Mouse (Mus musculus) neural tube, embryonic 13.5 days (tissue): ENCODE results near the gene Asic2. TPM values are rescaled to one million over a fixed set of nuclear protein-coding genes. Genes with fewer than 3 reads are reported as not detected.

Experiments
- ATAC-seq: fragments of 200-750 bp; cut with Nextera tagmentation; 2 replicates; pipeline ENCODE4 v1.8.0; 2017; ENCODE audit warnings: low read depth, mild to moderate bottlenecking, moderate TSS enrichment, moderate library complexity
- H3K27ac ChIP-seq: fragments of 300-500 bp; sonication (generic); replicated peaks from 2 replicates; pipeline ENCODE4 v1.5.1; 2015; ENCODE audit warnings: moderate library complexity, mild to moderate bottlenecking, inconsistent platforms
- H3K27me3 ChIP-seq: fragments of 300-500 bp; sonication (generic); 2 replicates; pipeline ENCODE4 v1.6.1; 2015; ENCODE audit warnings: mild to moderate bottlenecking, inconsistent platforms
- H3K36me3 ChIP-seq: fragments of 300-500 bp; sonication (generic); 2 replicates; pipeline ENCODE4 v1.6.1; 2015; ENCODE audit warnings: mild to moderate bottlenecking, inconsistent platforms
- H3K4me1 ChIP-seq: fragments of 300-500 bp; sonication (generic); replicated peaks from 2 replicates; pipeline ENCODE4 v1.6.1; 2015; ENCODE audit warnings: inconsistent platforms
- H3K4me2 ChIP-seq: fragments of 300-500 bp; sonication (generic); 2 replicates; pipeline ENCODE4 v1.6.1; 2015; ENCODE audit warnings: inconsistent platforms, mild to moderate bottlenecking, moderate library complexity
- H3K4me3 ChIP-seq: fragments of 300-500 bp; sonication (generic); 2 replicates; pipeline ENCODE4 v1.5.1; 2015; ENCODE audit warnings: mild to moderate bottlenecking, inconsistent platforms
- H3K9ac ChIP-seq: fragments of 300-500 bp; sonication (generic); 2 replicates; pipeline ENCODE4 v1.6.1; 2015; ENCODE audit warnings: moderate library complexity, mild to moderate bottlenecking, inconsistent platforms
- H3K9me3 ChIP-seq: fragments of 300-500 bp; sonication (generic); 2 replicates; pipeline ENCODE4 v1.6.1; 2016; ENCODE audit warnings: inconsistent platforms
- WGBS: fragments of 180-500 bp; shearing (Covaris S2); methylation state at CpG from one replicate; pipeline ENCODE4 v1.1.7; 2015; 5-methylcytosine and 5-hydroxymethylcytosine counted together
- polyA plus RNA-seq: library from polyadenylated mRNA; unstranded; fragments of >200 nt; fragmentation: Nextera tagmentation; extraction: Ambion mirVana; gene quantifications from 2 replicates; pipeline ENCODE4 v1.2.1, GENCODE M21; 2015

Gene Asic2
- polyA plus RNA-seq, 1 experiment from 2014 or later = 9.1 TPM

- no peak overlapping the region for H3K27ac ChIP-seq
- no peak overlapping the region for H3K9ac ChIP-seq
- H3K27me3 ChIP-seq = no peaks in the 10 kb centered on the region
- H3K4me2 ChIP-seq = no peak overlapping the region
- no peaks in the 10 kb centered on the region for H3K36me3 ChIP-seq
- H3K4me1 ChIP-seq = no peaks in the 10 kb centered on the region; the same call in 1 of the 2 replicates
- 89% methylated on average over 3 of the region's 3 CpGs for WGBS
- peaks cover 3% of the 10 kb centered on the region; the same call in 1 of the 2 replicates for H3K9me3 ChIP-seq
- no peak for ATAC-seq
- no peak overlapping the region for H3K4me3 ChIP-seq
These were observed 936.1 kb downstream of the Asic2 start for GRCm38 (mm10) chr11:81032151-81032550.

- H3K9ac ChIP-seq = no peak overlapping the region
- ATAC-seq = no peak
- no peak overlapping the region for H3K4me2 ChIP-seq
- peaks cover 9% of the 10 kb centered on the region; the same call in 1 of the 2 replicates for H3K4me1 ChIP-seq
- no peaks in the 10 kb centered on the region for H3K36me3 ChIP-seq
- no peaks in the 10 kb centered on the region for H3K9me3 ChIP-seq
- no peaks in the 10 kb centered on the region for H3K27me3 ChIP-seq
- H3K27ac ChIP-seq = no peak overlapping the region
- 91% methylated on average over 8 of the region's 8 CpGs for WGBS
- no peak overlapping the region for H3K4me3 ChIP-seq
These were observed 953.5 kb downstream of the Asic2 start for GRCm38 (mm10) chr11:81014776-81015175.

GRCm38 (mm10) chr11:81013501-81013900, 954.8 kb downstream of the Asic2 start:
- no peaks in the 10 kb centered on the region for H3K9me3 ChIP-seq
- H3K9ac ChIP-seq = no peak overlapping the region
- H3K4me1 ChIP-seq = peaks cover 9% of the 10 kb centered on the region; the same call in 1 of the 2 replicates
- ATAC-seq = no peak
- no peaks in the 10 kb centered on the region for H3K36me3 ChIP-seq
- no peak overlapping the region for H3K4me3 ChIP-seq
- no peaks in the 10 kb centered on the region for H3K27me3 ChIP-seq
- no peak overlapping the region for H3K4me2 ChIP-seq
- WGBS = 90% methylated on average over 6 of the region's 6 CpGs
- H3K27ac ChIP-seq = no peak overlapping the region

GRCm38 (mm10) chr11:81010766-81011165, 957.5 kb downstream of the Asic2 start:
- no peak overlapping the region for H3K27ac ChIP-seq
- peaks cover 9% of the 10 kb centered on the region; the same call in 1 of the 2 replicates for H3K4me1 ChIP-seq
- no peak overlapping the region for H3K4me3 ChIP-seq
- no peaks in the 10 kb centered on the region for H3K36me3 ChIP-seq
- no peaks in the 10 kb centered on the region for H3K27me3 ChIP-seq
- ATAC-seq = no peak
- no peaks in the 10 kb centered on the region for H3K9me3 ChIP-seq
- no peak overlapping the region for H3K4me2 ChIP-seq
- H3K9ac ChIP-seq = no peak overlapping the region
- 60% methylated on average over 7 of the region's 7 CpGs for WGBS

GRCm38 (mm10) chr11:81009366-81009765, 958.9 kb downstream of the Asic2 start:
- Histone ChIP-seq H3K9me3 (no peaks in the 10 kb centered on the region), H3K27me3 (no peaks in the 10 kb centered on the region), H3K4me2 (no peak overlapping the region), H3K27ac (no peak overlapping the region), H3K4me3 (no peak overlapping the region), H3K36me3 (no peaks in the 10 kb centered on the region), H3K9ac (no peak overlapping the region), H3K4me1 (peaks cover 9% of the 10 kb centered on the region; the same call in 1 of the 2 replicates)
- no peak for ATAC-seq
- WGBS = 89% methylated on average over 12 of the region's 12 CpGs

- no peaks in the 10 kb centered on the region for H3K27me3 ChIP-seq
- H3K4me1 ChIP-seq = peaks cover 17% of the 10 kb centered on the region
- no peaks in the 10 kb centered on the region for H3K36me3 ChIP-seq
- no peak for ATAC-seq
- no peak overlapping the region for H3K4me2 ChIP-seq
- H3K27ac ChIP-seq = no peak overlapping the region
- H3K9ac ChIP-seq = no peak overlapping the region
- H3K9me3 ChIP-seq = no peaks in the 10 kb centered on the region
- WGBS = 73% methylated on average over 2 of the region's 2 CpGs
- no peak overlapping the region for H3K4me3 ChIP-seq
These were observed 962.4 kb downstream of the Asic2 start for GRCm38 (mm10) chr11:81005831-81006230.

GRCm38 (mm10) chr11:81002769-81003430, 965.4 kb downstream of the Asic2 start:
- peaks cover 13% of the 10 kb centered on the region for H3K4me1 ChIP-seq
- no peaks in the 10 kb centered on the region for H3K36me3 ChIP-seq
- H3K27ac ChIP-seq = no peak overlapping the region
- H3K9me3 ChIP-seq = no peaks in the 10 kb centered on the region
- H3K9ac ChIP-seq = no peak overlapping the region
- no peak overlapping the region for H3K4me3 ChIP-seq
- ATAC-seq = no peak
- H3K27me3 ChIP-seq = no peaks in the 10 kb centered on the region
- no peak overlapping the region for H3K4me2 ChIP-seq
- 42% methylated on average over 10 of the region's 10 CpGs for WGBS

- H3K4me2 ChIP-seq = no peak overlapping the region
- H3K36me3 ChIP-seq = no peaks in the 10 kb centered on the region
- 0 out of 2 replicates have a peak overlapping the region, but pooled peaks have one; percentile 28 for H3K27ac ChIP-seq
- no peak overlapping the region for H3K9ac ChIP-seq
- WGBS = 89% methylated on average over 5 of the region's 5 CpGs
- ATAC-seq = no peak
- no peaks in the 10 kb centered on the region for H3K27me3 ChIP-seq
- peaks cover 24% of the 10 kb centered on the region for H3K4me1 ChIP-seq
- no peak overlapping the region for H3K4me3 ChIP-seq
- no peaks in the 10 kb centered on the region for H3K9me3 ChIP-seq
These were observed 972.6 kb downstream of the Asic2 start for GRCm38 (mm10) chr11:80995621-80996020.

GRCm38 (mm10) chr11:80983530-80983929, 984.7 kb downstream of the Asic2 start:
- Histone ChIP-seq H3K9ac (no peak overlapping the region), H3K4me3 (no peak overlapping the region), H3K9me3 (no peaks in the 10 kb centered on the region), H3K4me1 (peaks cover 25% of the 10 kb centered on the region), H3K27ac (no peak overlapping the region), H3K36me3 (no peaks in the 10 kb centered on the region), H3K4me2 (no peak overlapping the region), H3K27me3 (no peaks in the 10 kb centered on the region)
- ATAC-seq = no peak
- 55% methylated on average over 5 of the region's 5 CpGs for WGBS

- no peak for ATAC-seq
- H3K27ac ChIP-seq = no peak overlapping the region
These were observed 991.9 kb downstream of the Asic2 start for GRCm38 (mm10) chr11:80976239-80976855.

GRCm38 (mm10) chr11:80974616-80975015, 993.6 kb downstream of the Asic2 start:
- Histone ChIP-seq H3K4me2 (no peak overlapping the region), H3K4me1 (no peaks in the 10 kb centered on the region), H3K36me3 (no peaks in the 10 kb centered on the region), H3K27me3 (no peaks in the 10 kb centered on the region), H3K9me3 (no peaks in the 10 kb centered on the region), H3K27ac (no peak overlapping the region), H3K9ac (no peak overlapping the region), H3K4me3 (no peak overlapping the region)
- 80% methylated on average over 5 of the region's 5 CpGs for WGBS
- no peak for ATAC-seq

More at GRCm38 (mm10) chr11:80976239-80976855, 991.9 kb downstream of the Asic2 start:
- H3K9ac ChIP-seq = no peak overlapping the region
- no peaks in the 10 kb centered on the region for H3K36me3 ChIP-seq
- no peaks in the 10 kb centered on the region for H3K4me1 ChIP-seq
- no peak overlapping the region for H3K4me3 ChIP-seq
- H3K27me3 ChIP-seq = no peaks in the 10 kb centered on the region
- 72% methylated on average over 9 of the region's 9 CpGs for WGBS
- no peaks in the 10 kb centered on the region for H3K9me3 ChIP-seq
- H3K4me2 ChIP-seq = no peak overlapping the region

- no peak overlapping the region for H3K4me3 ChIP-seq
- ATAC-seq = no peak
- H3K9ac ChIP-seq = no peak overlapping the region
- H3K27ac ChIP-seq = no peak overlapping the region
- no peaks in the 10 kb centered on the region for H3K36me3 ChIP-seq
- H3K4me1 ChIP-seq = no peaks in the 10 kb centered on the region
- WGBS = 79% methylated on average over 6 of the region's 6 CpGs
- H3K27me3 ChIP-seq = no peaks in the 10 kb centered on the region
- no peaks in the 10 kb centered on the region for H3K9me3 ChIP-seq
- no peak overlapping the region for H3K4me2 ChIP-seq
These were observed 994.3 kb downstream of the Asic2 start for GRCm38 (mm10) chr11:80973976-80974375.
